Mouse (Mus musculus): ENCODE data around the gene Bmyc.
"Not testable (repeated sequence)": the region's sequence is repeated elsewhere in the genome, so short reads cannot be mapped to it uniquely, and the experiment has no call there.

The Bmyc gene

GRCm38 (mm10) chr2:25733199-25733930 lies 26.8 kb downstream of the Bmyc start:
- DNase-seq (ENCODE audit: low spot score): no peak

DNA sequence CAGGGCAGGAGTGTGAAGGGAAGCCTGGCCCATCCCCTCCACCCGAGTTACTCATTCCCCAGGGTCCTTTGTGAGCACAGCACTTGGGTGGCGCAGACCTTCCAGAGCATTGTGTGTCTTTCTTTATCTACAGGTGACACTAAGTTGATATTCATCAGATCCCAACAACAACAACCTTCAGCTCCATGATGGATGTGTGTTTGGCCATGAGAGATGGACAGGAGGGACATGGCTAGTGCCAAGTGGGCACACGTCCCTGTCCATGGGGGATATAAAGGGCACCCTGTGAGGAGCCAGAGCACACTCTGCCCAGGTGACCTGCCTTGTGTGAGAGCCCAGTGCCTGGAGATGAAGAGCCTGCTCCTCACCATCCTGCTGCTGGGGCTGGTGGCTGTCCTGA lies 30.2 kb downstream of the Bmyc start, which contains the start of gene Obp2b:
Gene Obp2b, plus strand, starts transcription at position 301 of the 400 bp plus-strand sequence.
- DNase-seq (ENCODE audit: low spot score): not testable (repeated sequence)

DNA sequence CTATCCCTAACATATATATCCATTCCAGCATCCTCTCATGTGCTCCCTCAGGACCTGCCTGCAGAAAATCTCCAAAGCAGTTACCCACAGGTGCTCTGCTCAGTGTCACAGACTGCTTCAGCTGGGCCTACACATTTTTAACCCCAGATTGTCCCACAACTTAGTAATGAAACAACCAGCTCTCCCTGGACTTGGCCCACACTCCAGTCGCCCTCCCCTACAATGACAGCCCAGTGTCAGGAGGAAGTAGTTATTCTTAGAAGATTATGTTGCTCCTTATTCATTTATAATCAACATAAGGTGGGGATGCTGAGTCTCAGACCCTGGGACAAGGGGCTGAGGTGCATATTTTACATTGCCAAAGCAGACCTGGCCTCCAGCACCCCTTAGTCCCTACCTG lies 35.1 kb downstream of the Bmyc start:
- peak; percentile 17 for DNase-seq (ENCODE audit: low spot score)

GRCm38 (mm10) chr2:25754201-25754600 lies 47.7 kb downstream of the Bmyc start:
- DNase-seq (ENCODE audit: low spot score): no peak

Measured in MN1 (cell line).